Mouse (Mus musculus): ENCODE measurements around the gene Hoxd9.

The Hoxd9 gene

GRCm38 (mm10) chr2:74668370-74669229 lies 28.9 kb upstream of the Hoxd9 start:
- no peak for DNase-seq (ENCODE audit: low read depth, low spot score)

GRCm38 (mm10) chr2:74669230-74669578 lies 28.3 kb upstream of the Hoxd9 start:
- DNase-seq (ENCODE audit: low read depth, low spot score) = no peak

- no peak for DNase-seq (ENCODE audit: low read depth, low spot score)
Observed at GRCm38 (mm10) chr2:74669650-74670235, 27.8 kb upstream of the Hoxd9 start.

GRCm38 (mm10) chr2:74670632-74671188 lies 26.8 kb upstream of the Hoxd9 start:
- DNase-seq (ENCODE audit: low read depth, low spot score) = no peak

- DNase-seq (ENCODE audit: low read depth, low spot score) = no peak
Observed at GRCm38 (mm10) chr2:74671847-74672246, 25.7 kb upstream of the Hoxd9 start.

GRCm38 (mm10) chr2:74672481-74673362 lies 24.8 kb upstream of the Hoxd9 start:
- DNase-seq (ENCODE audit: low read depth, low spot score) = peak; percentile 81

- DNase-seq (ENCODE audit: low read depth, low spot score) = no peak
Observed at GRCm38 (mm10) chr2:74673835-74674425, 23.6 kb upstream of the Hoxd9 start.

GRCm38 (mm10) chr2:74674881-74675665 lies 22.5 kb upstream of the Hoxd9 start, which contains the start of gene Hoxd12:
Gene Hoxd12, plus strand, starts transcription at chr2:74675013.
- no peak for DNase-seq (ENCODE audit: low read depth, low spot score)

- DNase-seq (ENCODE audit: low read depth, low spot score) = no peak
Observed at GRCm38 (mm10) chr2:74675666-74676282, 21.8 kb upstream of the Hoxd9 start.

GRCm38 (mm10) chr2:74676376-74677052 lies 21.0 kb upstream of the Hoxd9 start:
- no peak for DNase-seq (ENCODE audit: low read depth, low spot score)

GRCm38 (mm10) chr2:74677106-74677505 lies 20.4 kb upstream of the Hoxd9 start:
- DNase-seq (ENCODE audit: low read depth, low spot score) = no peak

- DNase-seq (ENCODE audit: low read depth, low spot score) = no peak
Observed at GRCm38 (mm10) chr2:74678891-74679595, 18.5 kb upstream of the Hoxd9 start, which contains the start of gene Hoxd11. Gene Hoxd11, plus strand, starts transcription at chr2:74679557.

- no peak for DNase-seq (ENCODE audit: low read depth, low spot score)
Observed at GRCm38 (mm10) chr2:74679596-74679971, 17.9 kb upstream of the Hoxd9 start.

- no peak for DNase-seq (ENCODE audit: low read depth, low spot score)
Observed at GRCm38 (mm10) chr2:74679980-74680379, 17.5 kb upstream of the Hoxd9 start.

- no peak for DNase-seq (ENCODE audit: low read depth, low spot score)
Observed at GRCm38 (mm10) chr2:74680561-74681398, 16.7 kb upstream of the Hoxd9 start.

- DNase-seq (ENCODE audit: low read depth, low spot score) = no peak
Observed at GRCm38 (mm10) chr2:74681594-74682531, 15.7 kb upstream of the Hoxd9 start.

- no peak for DNase-seq (ENCODE audit: low read depth, low spot score)
Observed at GRCm38 (mm10) chr2:74682796-74683195, 14.7 kb upstream of the Hoxd9 start.

Measured in CD4-positive, CD25-positive, alpha-beta regulatory T cell, adult 2 months (primary cell).